Mouse (Mus musculus) layer of hippocampus, adult 9-11 months (tissue): ENCODE measurements around the gene Sh3gl1.

Source experiments
- DNase-seq: peaks from one replicate; pipeline ENCODE4 v3.0.0; 2022

Sh3gl1 gene

DNA sequence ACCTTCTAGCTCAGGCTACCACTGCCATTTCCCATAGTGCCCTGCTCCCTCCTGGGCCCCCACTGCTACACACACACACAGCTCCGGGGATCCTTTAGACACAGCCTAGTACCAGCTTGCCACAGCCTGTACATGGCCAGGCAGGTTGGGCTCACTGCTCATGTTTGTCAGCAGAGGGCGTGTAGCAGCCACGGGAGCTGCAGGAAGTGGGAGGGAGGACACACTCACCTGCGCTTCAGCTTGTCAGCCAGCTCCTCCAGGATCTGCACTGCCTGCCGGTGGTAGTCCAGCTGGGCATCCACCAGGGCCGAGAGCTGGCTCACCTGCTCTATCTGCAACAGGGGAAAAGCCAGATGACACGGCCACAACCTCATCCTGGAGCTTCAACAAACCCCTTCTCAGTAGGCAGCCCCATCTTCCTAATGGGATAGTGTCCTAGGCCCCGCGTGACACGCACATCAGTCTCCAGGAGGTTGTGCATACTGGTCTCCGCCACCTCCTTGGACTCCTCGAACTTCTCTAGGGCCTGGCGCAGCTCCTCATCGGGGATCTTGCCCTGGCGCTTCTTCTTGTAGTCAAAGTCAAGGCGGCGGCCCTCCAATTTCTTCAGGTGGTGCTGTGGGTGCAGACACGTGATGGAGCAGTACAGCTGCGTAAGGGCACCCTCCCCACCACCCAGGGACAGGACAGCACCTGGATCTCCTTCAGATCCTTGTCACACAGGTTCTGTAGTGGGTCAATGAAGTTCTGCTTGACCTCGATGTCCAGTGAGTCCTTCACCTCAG, 17.9 kb downstream of the Sh3gl1 start:
- peak; percentile 74 for DNase-seq

DNA sequence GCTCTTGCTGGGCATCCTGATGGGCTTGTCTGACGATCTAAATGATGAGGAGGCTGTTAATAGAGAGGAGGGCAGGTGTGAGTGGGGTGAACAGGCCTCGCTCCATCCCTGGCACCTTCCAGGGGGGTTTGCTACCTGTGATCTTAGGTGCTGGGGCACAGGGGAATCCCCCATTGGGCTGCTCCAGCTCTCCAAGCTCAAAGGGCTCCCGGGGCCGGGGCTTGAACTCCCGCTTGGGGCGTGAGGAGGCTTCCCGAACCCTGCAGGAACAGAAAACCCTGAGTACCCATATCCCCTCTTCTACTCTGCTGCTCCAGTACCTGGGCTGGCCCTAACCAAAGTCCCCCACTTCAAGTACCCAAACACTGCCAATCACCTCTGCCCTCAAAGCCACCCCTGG, 18.6 kb downstream of the Sh3gl1 start:
- DNase-seq: no peak

DNA sequence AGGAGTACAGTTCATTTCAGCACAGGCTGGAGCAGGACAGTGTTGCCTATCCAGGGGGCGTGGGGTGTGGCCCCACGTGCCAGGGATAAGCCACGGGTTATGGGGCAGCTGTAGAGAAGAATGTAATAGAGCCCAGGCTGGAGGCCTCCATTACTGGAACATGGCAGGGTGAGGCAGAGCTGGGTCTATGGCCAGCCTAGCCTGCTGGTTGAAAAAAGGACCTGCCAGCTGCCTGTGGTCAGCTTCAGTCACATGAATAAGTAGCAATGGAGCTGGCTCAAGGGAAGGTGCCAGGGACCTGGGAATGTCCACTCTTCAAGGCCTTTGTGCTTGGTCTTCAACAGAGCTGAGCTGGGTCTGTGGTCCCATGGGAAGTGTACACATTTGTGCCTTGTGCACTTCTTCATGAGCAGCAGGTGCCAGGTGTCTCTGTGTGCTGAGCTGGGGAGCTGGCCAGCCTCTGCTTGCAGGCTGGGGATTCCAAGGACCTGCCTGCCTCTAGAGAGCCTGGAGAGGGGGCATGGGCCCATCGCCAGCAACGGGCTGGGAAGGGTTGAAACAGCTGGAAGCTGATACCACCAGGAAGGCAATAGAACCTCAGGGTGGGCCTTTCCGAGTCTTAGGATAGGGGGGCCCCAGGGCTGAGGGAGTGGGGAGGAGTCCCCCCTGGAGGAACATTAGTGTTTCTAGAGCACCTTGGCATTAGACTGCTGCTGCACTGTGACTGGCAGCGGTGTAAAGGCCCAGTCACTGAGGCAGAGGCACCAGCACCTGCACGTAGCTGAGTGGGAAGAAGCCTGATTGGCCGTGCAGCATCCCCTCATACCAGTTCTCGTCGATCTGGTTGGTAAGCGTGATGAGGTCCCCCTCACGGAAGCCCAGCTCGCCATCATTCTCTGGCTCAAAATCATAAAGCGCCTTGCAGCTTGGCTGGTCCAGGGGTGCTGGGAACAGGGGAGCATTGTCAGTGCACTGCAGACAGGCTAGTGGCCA, 19.3 kb downstream of the Sh3gl1 start:
- DNase-seq: no peak

DNA sequence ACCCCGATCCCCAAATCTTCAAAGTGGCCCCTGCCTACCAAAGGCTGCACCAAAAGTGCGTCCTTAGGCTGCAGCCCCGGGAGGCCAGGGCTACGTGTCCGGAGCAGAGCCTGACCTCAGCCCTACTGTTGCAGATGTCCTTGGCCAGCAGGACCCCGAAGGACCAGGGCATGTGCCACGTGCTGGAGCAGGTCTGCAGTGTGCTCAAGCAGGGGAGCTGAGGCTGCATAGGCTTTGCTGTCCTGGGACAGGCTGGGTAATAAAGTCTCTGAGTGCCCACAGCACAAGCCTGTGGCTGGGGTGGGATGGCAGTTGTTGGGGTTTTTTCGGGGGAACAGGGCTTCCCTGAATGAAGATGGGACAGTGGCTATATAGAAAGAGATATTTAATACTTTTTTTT, 20.1 kb downstream of the Sh3gl1 start:
- DNase-seq: no peak

DNA sequence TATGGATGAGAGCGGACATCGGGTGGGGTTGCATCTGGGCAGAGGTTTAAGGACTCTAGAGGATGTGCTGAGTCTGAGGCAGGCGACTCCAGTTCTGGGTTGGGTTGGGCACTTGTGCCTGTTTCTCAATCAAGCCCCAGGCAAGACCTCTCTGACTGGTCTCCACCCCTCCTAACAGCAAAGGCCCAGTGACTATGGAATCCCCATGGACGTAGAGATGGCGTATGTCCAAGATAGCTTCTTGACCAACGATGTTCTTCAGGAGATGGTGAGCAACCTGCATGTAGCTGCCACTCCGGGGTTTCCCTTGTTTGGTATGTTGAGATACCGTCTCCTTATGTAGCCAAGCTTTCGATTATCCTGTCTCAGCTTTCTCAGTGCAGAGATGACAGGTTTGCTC, 21.1 kb downstream of the Sh3gl1 start:
- DNase-seq: no peak

DNA sequence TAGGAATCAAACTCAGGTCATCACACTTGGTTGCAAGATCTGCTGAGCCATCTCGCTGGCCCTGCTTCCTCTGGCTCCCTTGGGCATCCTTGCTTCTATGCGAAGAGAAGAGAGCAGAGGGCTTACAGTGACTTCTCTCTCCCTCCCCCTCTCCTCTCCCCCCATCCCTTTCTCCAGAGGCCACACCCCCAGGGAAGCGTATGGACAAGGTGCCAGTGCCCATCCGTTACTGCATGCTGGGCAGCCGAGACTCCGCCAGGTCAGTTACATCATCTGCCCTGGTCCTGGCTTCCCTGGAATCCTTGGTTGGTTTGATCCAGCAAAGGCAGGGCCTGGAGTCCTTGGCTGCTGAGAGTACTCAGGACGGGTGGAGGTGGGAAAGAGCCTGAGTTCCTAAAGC, 25.0 kb downstream of the Sh3gl1 start:
- no peak for DNase-seq

DNA sequence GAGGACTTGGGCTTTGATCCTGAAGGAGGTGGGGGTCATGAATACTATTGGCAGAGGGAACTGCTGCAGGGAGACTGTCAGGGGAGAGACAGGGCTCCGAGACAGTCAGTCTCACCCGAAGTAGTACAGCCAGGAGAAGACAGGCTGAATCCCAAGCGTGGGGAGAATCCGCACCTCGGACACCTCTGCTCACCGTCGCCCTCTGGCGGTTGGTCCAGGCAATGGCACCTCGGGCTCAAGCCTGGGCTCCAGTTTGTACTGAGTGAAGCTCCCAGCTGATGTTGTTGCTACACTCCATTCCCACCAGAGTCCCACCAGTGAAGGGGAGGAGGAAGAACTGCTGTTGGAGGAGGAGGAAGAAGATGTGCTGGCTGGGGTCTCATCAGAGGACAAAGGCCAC, 25.8 kb downstream of the Sh3gl1 start:
- DNase-seq: no peak

DNA sequence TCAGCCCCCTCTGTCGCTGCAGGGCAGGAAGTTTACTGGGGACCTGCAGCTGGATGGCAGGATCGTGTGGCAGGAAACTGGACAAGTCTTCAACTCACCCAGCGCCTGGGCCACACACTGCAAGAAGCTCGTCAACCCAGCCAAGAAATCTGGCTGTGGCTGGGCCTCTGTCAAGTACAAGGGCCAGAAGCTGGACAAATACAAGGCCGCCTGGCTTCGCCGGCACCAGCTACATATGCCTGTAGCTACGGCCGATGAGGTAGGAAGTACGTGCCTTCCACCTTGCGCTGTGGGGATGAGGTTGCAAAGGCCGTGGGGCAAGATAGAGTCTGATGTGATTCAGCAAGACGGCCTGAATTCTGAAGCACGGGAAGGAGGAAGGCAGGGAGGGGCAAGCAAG, 26.2 kb downstream of the Sh3gl1 start:
- no peak for DNase-seq

DNA sequence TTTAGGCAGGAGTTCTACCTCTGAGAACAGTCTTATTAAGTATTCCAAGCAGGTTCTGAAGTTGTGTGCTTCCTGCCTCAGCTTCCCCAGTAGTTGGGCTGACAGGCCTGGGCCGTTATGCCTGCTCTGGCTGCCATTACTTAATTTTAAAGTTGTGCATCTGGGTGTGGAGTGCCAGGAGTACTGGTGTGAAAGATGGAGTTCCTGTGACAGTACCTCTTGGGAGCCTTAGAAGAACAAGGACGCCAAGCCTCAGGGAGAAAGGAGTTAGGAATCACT, 26.5 kb downstream of the Sh3gl1 start:
- DNase-seq: no peak

DNA sequence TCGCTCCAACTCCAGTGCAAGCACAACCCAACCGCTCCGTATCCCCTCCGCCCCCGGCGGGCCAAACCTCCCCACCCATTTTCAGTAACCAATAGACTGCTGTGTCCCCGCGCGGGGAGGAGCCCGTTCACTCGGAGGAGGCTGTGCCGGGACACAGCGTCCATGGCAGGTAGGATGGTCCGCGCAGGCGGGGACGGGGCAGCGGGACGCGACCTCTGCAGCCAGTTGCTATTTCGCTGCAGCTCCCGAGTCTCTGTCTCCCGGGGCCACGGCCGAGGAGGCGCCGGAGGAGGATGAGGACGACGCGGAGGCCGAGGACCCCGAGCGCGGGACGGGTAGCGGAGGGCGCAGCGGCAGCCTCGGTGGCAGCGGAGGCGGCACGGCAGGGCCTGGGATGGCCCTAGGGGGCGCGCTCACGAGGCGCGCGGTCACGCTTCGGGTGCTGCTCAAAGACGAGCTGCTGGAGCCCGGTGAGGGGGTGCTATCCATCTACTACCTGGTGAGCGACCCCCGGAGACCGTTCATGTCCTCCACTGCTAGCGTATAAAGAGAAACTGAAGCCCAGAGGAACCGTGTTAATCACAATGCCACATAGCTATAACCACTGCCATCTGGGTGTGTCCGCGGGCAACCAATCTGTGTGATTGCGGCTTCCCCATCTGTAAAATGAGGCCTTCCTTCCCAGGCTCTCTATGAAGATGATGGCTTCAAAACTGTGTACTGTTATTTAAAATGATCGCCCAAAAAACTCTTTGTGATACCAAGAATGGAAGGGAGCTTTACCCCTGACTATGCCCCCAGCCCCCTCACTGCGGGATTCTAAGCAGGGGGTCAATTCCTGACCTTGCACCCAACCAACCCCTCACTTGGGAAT, 27.1 kb downstream of the Sh3gl1 start:
- DNase-seq: peak; percentile 95

DNA sequence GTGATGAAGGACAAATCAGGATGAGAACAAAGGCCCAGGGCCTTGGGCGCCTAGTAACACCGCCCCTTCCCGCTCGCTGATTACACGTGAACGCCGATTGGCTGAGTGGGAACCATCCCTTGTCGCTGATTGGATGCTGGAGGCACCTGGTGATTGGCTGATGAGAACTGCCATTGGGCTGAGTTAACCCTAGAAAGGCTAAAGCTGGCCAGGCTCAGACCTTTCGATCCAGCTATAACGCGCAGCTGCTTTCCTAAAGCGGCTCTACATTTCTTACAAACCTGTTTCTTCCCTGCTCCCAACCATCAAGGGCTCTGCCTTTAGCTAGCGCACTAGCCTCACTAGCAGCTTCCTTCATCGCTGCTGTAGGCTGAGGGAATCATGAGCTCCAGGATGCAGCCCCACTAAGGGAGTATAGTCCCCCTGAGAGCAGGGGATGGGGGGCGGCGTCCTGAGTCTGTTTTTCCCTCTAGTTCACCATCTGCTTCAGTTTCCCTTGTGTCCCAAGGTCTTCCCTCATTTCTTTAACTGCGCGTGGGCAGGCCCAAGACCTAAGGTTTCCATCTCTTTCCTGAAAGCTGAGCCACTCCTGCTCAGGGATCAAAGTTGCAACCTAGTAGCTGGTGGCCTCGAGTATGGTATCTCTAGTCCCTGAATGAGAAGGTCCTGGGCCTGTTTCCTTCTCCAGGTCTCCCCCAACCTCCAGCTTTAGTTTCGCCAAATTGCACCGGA, 27.9 kb downstream of the Sh3gl1 start:
- DNase-seq: peak; percentile 96

DNA sequence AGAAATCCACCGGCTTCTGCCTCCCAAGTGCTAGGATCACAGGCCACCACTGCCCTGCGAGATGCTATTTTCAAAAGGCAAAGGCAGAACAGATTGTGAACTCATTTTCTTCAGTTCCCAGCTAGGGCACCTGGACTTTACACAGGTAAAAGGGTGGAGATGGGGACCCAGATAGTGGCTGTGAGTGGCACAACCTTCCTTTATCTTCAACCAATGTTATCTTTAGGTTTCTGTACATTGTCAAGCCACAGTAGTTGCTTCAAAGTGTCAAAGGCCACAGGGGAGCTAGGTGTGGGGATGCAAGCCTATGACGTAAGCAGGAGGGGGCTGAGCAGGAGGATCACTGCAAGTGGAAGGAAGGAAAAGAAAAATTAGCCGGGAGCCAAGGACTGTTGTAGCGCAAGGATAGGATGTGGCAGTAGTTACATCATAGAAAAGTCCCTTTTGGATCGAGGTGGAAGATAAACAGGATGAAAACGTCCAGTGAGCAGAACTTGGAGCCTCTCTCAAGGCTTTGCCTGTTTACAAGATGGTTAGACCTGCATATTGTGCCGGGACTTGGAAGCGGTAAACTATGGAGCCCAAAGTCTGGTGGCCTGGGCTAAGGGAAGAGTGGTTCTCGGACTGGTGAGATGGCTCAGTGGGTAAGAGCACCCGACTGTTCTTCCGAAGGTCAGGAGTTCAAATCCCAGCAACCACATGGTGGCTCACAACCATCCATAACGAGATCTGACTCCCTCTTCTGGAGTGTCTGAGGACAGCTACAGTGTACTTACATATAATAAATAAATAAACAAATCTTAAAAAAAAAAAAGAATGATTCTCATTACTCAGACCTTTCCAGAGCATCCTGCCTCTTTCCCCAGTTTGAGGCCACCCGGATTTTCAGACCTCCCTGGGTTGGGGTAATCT, 28.7 kb downstream of the Sh3gl1 start:
- no peak for DNase-seq

DNA sequence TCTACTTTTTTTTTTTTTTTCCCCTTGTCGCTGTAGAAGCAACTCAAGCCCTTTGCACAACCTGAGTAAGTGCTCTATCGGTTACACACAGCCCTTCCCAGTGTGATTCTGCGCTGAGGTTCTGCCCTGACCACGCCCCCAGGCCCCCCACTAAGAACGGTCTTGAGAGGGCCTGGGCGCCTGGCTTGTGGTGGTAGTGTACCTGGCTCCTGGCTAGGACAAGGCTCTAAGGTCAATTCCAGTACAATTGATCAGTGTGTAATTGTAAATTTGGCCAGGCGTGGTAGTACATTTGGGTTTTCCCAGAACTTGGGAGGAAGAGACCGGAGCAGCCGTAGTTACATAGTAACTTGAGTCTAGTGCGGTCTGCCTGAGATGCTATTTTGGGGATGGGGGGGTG, 29.5 kb downstream of the Sh3gl1 start:
- DNase-seq: no peak

DNA sequence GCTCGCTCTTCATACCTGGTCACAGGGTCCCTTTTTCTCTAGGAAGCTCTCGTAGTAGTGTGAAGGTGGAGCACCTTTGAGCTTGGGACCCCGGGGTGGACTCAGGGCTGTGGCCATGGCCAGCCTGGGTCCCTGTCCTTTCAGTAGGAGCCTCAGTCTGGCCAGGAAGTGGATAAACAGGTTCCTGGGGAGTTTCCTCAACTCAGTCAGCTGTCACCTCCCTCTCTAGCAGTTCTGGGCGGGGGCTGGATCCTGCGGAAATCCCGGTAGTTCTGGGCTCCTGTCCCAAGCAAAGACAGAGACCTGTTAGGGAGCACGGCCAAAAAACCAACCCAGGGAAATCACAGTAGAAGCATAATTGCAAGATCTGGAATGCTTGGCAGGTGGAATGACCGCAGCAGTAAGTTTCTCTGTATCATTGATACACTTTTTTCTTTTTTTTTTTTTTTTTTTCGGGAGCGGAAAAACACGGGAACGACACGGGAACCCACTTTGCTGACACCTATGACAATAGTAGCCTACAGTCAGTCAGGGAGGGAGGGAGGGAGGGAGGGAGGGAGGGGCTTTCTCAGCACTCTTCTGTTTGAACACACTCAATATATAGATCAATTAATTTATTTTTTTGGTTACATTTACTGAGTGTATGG, 30.9 kb downstream of the Sh3gl1 start, which contains the start of the genes Stap2 and Mpnd:
Gene Stap2 (minus strand): TSS at position 170 of the 647 bp plus-strand sequence.
Gene Mpnd (plus strand): TSS at position 297 of the 647 bp plus-strand sequence.
- no peak for DNase-seq

DNA sequence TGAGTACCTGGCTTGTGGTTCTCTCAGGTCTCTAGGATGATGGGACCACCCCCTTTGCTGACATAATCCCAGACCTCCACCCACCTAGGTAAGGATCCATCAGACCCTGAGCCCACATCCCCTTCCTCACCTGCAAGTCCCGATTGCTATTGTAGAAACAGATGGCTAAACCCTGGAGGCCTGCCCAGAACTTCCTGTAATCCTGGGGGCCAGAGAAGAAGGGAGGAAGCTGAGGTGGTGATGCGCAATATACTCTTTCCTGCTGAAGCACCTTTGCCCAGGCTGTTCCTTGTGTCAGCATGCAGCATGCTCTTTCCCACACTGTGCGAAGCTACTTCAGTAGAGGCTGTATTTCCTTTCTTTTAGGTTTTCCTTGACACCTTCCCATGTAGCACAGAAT, 33.4 kb downstream of the Sh3gl1 start:
- DNase-seq: no peak

DNA sequence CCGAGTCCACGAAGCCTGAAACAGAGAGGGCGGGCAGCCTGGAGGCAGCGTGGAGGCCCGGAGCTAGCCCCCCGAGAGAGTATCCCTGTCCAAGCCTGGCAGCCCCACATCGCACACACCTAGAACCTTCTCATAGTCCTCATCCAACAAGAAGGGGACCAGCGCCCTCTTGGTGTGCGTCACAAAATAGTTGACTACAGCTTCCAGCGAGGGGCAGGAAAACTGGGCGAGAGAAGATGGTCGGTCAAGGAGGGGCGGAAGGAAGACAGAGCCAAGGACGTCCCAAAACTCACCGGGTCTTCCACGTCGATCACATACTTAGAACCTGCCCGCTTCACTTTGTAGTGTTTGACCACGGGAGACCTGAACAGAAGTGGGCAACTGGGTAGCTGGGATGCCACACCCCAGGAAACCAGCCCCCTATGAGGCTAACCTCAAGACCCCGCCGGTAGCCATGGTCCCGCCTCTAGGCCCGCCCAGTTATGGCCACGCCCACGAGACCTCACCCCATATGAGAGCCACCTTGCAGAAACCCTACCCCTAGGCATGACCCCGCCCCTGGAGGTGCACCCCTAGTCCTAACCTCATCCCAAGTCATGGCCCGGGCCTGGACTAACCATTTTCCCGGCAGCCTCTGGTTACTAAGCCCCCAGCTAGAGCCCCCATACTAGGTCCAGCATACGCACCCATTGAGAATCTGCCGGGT, 36.5 kb downstream of the Sh3gl1 start:
- DNase-seq: no peak

DNA sequence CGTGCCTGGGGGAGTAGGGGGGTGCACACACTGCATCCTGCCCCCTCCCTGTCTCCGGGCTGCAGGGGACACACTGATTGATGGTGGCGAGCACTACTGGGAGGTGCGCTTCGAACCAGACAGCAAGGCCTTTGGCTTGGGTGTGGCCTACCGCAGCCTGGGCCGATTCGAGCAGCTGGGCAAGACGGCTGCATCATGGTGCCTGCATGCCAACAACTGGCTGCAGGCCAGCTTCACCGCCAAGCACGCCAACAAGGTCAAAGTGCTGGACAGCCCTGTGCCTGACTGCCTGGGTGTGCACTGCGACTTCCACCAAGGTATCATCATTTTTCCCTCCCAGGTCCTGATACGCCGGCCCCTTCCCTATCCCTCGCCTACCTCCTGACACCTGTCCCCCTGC, 40.4 kb downstream of the Sh3gl1 start:
- DNase-seq: no peak

DNA sequence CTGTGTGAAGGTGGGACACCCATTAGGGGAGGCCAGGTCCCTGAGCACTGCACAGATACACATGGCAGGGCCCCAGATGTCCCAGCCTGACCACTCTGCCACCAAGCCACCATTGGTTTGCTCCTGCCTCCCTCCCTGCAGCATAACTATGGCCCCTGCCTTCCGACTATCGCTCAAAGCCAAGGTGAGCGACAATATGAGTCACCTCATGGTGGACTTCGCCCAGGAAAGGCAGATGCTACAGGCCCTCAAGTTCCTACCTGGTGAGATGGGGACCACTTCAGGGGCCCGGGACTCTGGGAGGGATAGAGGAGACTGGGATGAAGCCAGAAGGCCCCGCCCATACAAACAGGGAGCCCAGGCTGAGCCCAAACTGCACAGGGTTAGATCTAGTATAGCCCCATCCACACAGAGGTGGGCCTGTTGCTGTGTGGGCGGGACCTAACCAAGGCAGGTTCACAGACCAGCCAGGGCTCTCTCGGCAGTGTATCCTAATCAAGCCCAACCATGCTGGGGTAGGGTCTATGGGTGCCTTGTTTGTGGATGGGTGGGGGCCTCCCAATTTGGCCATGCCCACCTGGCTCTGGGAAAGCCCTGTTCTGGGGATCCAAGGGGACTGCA, 46.0 kb downstream of the Sh3gl1 start:
- DNase-seq: no peak
